Mouse (Mus musculus): ENCODE results near the gene Pilrb2. TPM values are rescaled to one million over a fixed set of nuclear protein-coding genes. Genes with fewer than 3 reads are reported as not detected.
A peak's percentile ranks its signal among the peaks of the same experiment; 100 is the strongest.

Pilrb2 gene
- total and polyA plus RNA-seq, 3 experiments: not detected

DNA sequence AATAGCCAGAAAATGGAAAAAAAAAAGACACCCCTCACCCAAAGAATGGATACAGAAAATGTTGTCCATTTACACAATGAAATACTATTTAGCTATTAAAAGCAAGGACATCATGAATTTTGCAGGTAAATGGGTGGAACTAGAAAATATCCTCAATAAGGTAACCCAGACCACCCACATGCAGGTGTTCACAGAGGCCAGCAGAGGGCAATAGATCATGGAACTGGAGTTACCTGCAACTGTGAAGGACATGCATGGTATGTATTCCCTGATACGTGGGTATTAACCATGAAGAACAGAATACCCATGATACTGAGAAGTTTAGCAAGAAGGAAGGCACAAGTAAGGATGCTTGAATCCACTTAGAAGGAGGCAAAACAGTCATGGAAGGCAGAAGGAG lies 21.3 kb upstream of the Pilrb2 start:
- dilution Hi-C loops (cut with MboI; ENCODE audit: extremely low pct_ligation_motif_present, extremely low pct_unique_long_range_greater_than_20kb, low sequenced_read_pairs): no loop called here
- in situ Hi-C loops (cut with MboI; ENCODE audit: low pct_ligation_motif_present, low pct_unique_long_range_greater_than_20kb, low sequenced_read_pairs): loop anchor here (5.0 kb wide), 1 partner anchor 79 kb away; no protein-coding TSS in a partner anchor

DNA sequence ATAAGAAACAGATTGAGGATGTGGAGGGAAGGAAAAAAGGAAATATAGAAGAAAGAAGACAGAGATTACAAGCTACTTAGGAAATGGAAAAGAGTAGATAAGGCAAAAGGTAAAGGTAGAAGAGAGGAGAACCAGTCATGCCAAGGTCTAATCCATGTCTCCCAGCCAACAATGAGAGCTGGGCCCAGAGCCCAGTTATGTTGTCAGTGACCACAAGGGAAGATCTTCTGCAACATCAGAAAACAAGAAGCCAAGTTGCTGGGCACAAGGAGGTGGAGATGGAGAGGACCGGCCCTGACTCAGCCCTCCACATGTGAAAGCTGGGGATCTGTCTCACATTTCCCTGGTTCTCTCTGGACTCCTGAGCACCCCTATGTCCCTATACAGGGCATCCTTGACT lies 16.1 kb upstream of the Pilrb2 start:
- dilution Hi-C loops (cut with MboI; ENCODE audit: extremely low pct_ligation_motif_present, extremely low pct_unique_long_range_greater_than_20kb, low sequenced_read_pairs): no loop called here
- in situ Hi-C loops (cut with MboI; ENCODE audit: low pct_ligation_motif_present, low pct_unique_long_range_greater_than_20kb, low sequenced_read_pairs): no loop called here
- H3K27me3 ChIP-seq (replicated peaks): peaks cover 23% of the 10 kb centered on the region
- H3K9me3 ChIP-seq (replicated peaks; ENCODE audit: low read length): no peaks in the 10 kb centered on the region
- no peaks in the 10 kb centered on the region for H3K79me2 ChIP-seq (replicated peaks; ENCODE audit: control insufficient read depth, extremely low read depth, insufficient read depth, poor library complexity, severe bottlenecking)
- H3K36me3 ChIP-seq (replicated peaks in 1 of 2; ENCODE audit: control insufficient read depth in 1 of 2, insufficient read depth in 1 of 2, low read length in 1 of 2): no peaks in the 10 kb centered on the region
- H3K4me2 ChIP-seq (ENCODE audit: insufficient read depth, low read depth, poor library complexity, severe bottlenecking): no peak overlapping the region
- H3K4me3 ChIP-seq (replicated peaks in 1 of 3; ENCODE audit: low read depth in 2 of 3, low read length in 2 of 3, poor library complexity in 1 of 3): no peak overlapping the region
- DNase-seq (ENCODE audit: extremely low read depth): no peak
- no peak overlapping the region for H3K9ac ChIP-seq (ENCODE audit: insufficient read depth, low read depth)
- no peak for TF ChIP-seq SMC3 (IDR thresholded peaks at IDR 0.05; ENCODE audit: low read depth, low read length)
- no peak for TF ChIP-seq CHD1 (IDR thresholded peaks at IDR 0.05; ENCODE audit: low read depth, low read length)
- no peak for TF ChIP-seq ETS1 (conservative IDR thresholded peaks at IDR 0.05; ENCODE audit: low read depth, low read length)
- no peak for TF ChIP-seq MAFK (IDR thresholded peaks at IDR 0.05; ENCODE audit: insufficient replicate concordance, low read length)
- no peak for TF ChIP-seq HCFC1 (IDR thresholded peaks at IDR 0.05; ENCODE audit: low read depth, low read length)
- no peak for TF ChIP-seq TCF12 (IDR thresholded peaks at IDR 0.05; ENCODE audit: low read depth, low read length)
- no peak for TF ChIP-seq MXI1 (IDR thresholded peaks at IDR 0.05; ENCODE audit: low read depth, low read length)
- no peak for TF ChIP-seq BHLHE40 (IDR thresholded peaks at IDR 0.05; ENCODE audit: low read depth, low read length)
- no peak for TF ChIP-seq MAX (IDR thresholded peaks at IDR 0.05; ENCODE audit: low read length)
- no peak for TF ChIP-seq NELFE (IDR thresholded peaks at IDR 0.05; ENCODE audit: low read depth, low read length)
- TF ChIP-seq CHD2 (IDR thresholded peaks at IDR 0.05; ENCODE audit: low read length): no peak
- TF ChIP-seq CTCF (conservative IDR thresholded peaks at IDR 0.05 in 1 of 2, IDR thresholded peaks at IDR 0.05 in 1 of 2; ENCODE audit: low read depth in 2 of 2, low read length in 2 of 2): no peak
- TF ChIP-seq POLR2A (IDR thresholded peaks at IDR 0.05; ENCODE audit: low read depth, low read length): no peak
- no peak for TF ChIP-seq EP300 (IDR thresholded peaks at IDR 0.05; ENCODE audit: low read length)
- H3K27ac ChIP-seq (ENCODE audit: insufficient read depth, low read depth): no peak overlapping the region
- peaks cover 0 to 7% of the 10 kb centered on the region in 2 experiments; a peak in 1 of 4 replicates for H3K4me1 ChIP-seq (ENCODE audit: control insufficient read depth in 1 of 2, insufficient read depth in 2 of 2)

More for the DNA sequence above, 21.3 kb upstream of the Pilrb2 start:
- no peak overlapping the region for H3K4me3 ChIP-seq (replicated peaks in 1 of 3; ENCODE audit: low read depth in 2 of 3, low read length in 2 of 3, poor library complexity in 1 of 3)
- H3K36me3 ChIP-seq (replicated peaks in 1 of 2; ENCODE audit: control insufficient read depth in 1 of 2, insufficient read depth in 1 of 2, low read length in 1 of 2): no peaks in the 10 kb centered on the region
- TF ChIP-seq SMC3 (IDR thresholded peaks at IDR 0.05; ENCODE audit: low read depth, low read length): peak; percentile 85
- TF ChIP-seq ZC3H11A (IDR thresholded peaks at IDR 0.05; ENCODE audit: low read depth, low read length): peak; percentile 21; the same call in 1 of the 2 replicates
- TF ChIP-seq SIN3A (IDR thresholded peaks at IDR 0.05; ENCODE audit: low read length): no peak
- TF ChIP-seq POLR2AphosphoS2 (IDR thresholded peaks at IDR 0.05; ENCODE audit: low read depth, low read length): no peak
- TF ChIP-seq CTCF (conservative IDR thresholded peaks at IDR 0.05 in 1 of 2, IDR thresholded peaks at IDR 0.05 in 1 of 2; ENCODE audit: low read depth in 2 of 2, low read length in 2 of 2): peak; percentile 75 to 78
- TF ChIP-seq RAD21 (IDR thresholded peaks at IDR 0.05; ENCODE audit: low read depth, low read length): peak; percentile 62
- H3K79me2 ChIP-seq (replicated peaks; ENCODE audit: control insufficient read depth, extremely low read depth, insufficient read depth, poor library complexity, severe bottlenecking): no peaks in the 10 kb centered on the region
- H3K9ac ChIP-seq (ENCODE audit: insufficient read depth, low read depth): no peak overlapping the region
- no peaks in the 10 kb centered on the region for H3K9me3 ChIP-seq (replicated peaks; ENCODE audit: low read length)
- peak; percentile 37 for DNase-seq (ENCODE audit: extremely low read depth)
- no peak overlapping the region for H3K4me2 ChIP-seq (ENCODE audit: insufficient read depth, low read depth, poor library complexity, severe bottlenecking)
- H3K27me3 ChIP-seq (replicated peaks): peaks cover 13% of the 10 kb centered on the region
- H3K4me1 ChIP-seq (ENCODE audit: control insufficient read depth in 1 of 2, insufficient read depth in 2 of 2): peaks cover 0 to 4% of the 10 kb centered on the region in 2 experiments; a peak in 2 of 4 replicates
- no peak overlapping the region for H3K27ac ChIP-seq (ENCODE audit: insufficient read depth, low read depth)

Measured in CH12.LX (cell line).